Mouse (Mus musculus) hindbrain, embryonic 11.5 days (tissue): ENCODE measurements around the gene Ptges3l. TPM values are rescaled to one million over a fixed set of nuclear protein-coding genes. Genes with fewer than 3 reads are reported as not detected.

Source experiments
- ATAC-seq: fragments of 200-750 bp; cut with Nextera tagmentation; 2 replicates; pipeline ENCODE4 v1.8.0; 2017; ENCODE audit warnings: mild to moderate bottlenecking, moderate TSS enrichment, moderate library complexity; ENCODE audit not compliant: low FRiP score
- DNase-seq: peaks from one replicate; pipeline ENCODE4 v3.0.0-alpha.2; 2015; ENCODE audit warnings: low spot score
- H3K27ac ChIP-seq: fragments of 300-500 bp; sonication (generic); 2 replicates; pipeline ENCODE4 v1.5.1; 2014; ENCODE audit warnings: mild to moderate bottlenecking, low read depth, low read length
- H3K27me3 ChIP-seq: fragments of 300-500 bp; sonication (generic); 2 replicates; pipeline ENCODE4 v1.6.1; 2014; ENCODE audit warnings: mild to moderate bottlenecking, low read length, moderate library complexity, mixed read lengths; ENCODE audit not compliant: control insufficient read depth, insufficient read depth
- H3K36me3 ChIP-seq: fragments of 300-500 bp; sonication (generic); 2 replicates; pipeline ENCODE4 v1.6.1; 2014; ENCODE audit warnings: mild to moderate bottlenecking, low read length, moderate library complexity, mixed read lengths; ENCODE audit not compliant: control insufficient read depth, insufficient read depth
- H3K4me1 ChIP-seq: fragments of 300-500 bp; sonication (generic); replicated peaks from 2 replicates; pipeline ENCODE4 v1.6.1; 2014; ENCODE audit warnings: low read length, mixed read lengths; ENCODE audit not compliant: control insufficient read depth, insufficient read depth
- H3K4me2 ChIP-seq: fragments of 300-500 bp; sonication (generic); replicated peaks from 2 replicates; pipeline ENCODE4 v1.6.1; 2014; ENCODE audit warnings: mild to moderate bottlenecking, low read depth, low read length
- H3K4me3 ChIP-seq: fragments of 300-500 bp; sonication (generic); 2 replicates; pipeline ENCODE4 v1.5.1; 2014; ENCODE audit warnings: low read depth, low read length
- H3K9ac ChIP-seq: fragments of 300-500 bp; sonication (generic); 2 replicates; pipeline ENCODE4 v1.6.1; 2014; ENCODE audit warnings: low read depth, low read length
- H3K9me3 ChIP-seq: fragments of 300-500 bp; sonication (generic); 2 replicates; pipeline ENCODE4 v1.6.1; 2016; ENCODE audit warnings: low read length; ENCODE audit not compliant: control insufficient read depth
- WGBS: fragments of 180-500 bp; shearing (Covaris S2); extraction: QIAGEN DNeasy Blood & Tissue Kit; methylation state at CpG from one replicate; pipeline ENCODE4 v1.1.7; 2014; 5-methylcytosine and 5-hydroxymethylcytosine counted together
- polyA plus RNA-seq: library from polyadenylated mRNA; unstranded; fragments of >200 nt; fragmentation: Nextera tagmentation; extraction: Ambion mirVana; gene quantifications from 2 replicates; pipeline ENCODE4 v1.2.1, GENCODE M21; 2014

The Ptges3l gene
- polyA plus RNA-seq, 1 experiment from 2014 or later: 3.1 TPM

DNA sequence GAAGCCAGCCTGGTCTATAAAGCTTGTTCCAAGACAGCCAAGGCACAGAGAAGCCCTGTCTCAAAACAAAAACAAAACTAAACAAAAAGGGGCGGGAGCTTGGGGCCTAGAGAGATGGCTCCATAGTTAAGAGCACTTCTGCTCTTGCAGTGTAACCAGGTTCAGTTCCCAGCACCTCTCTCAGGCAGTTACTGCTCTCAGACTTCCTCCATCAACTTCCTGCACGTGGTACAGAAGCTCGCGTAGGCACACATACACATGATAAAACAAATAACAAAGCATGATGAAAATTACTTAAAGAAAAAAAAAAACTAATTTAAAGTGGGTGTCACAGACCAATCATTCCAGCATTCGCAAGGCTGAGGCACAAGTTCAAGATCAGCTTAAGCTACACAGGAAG, 5.0 kb downstream of the Ptges3l start:
- ATAC-seq: no peak
- no peak for DNase-seq
- H3K9me3 ChIP-seq: no peaks in the 10 kb centered on the region
- H3K36me3 ChIP-seq: no peaks in the 10 kb centered on the region
- no peak overlapping the region for H3K4me3 ChIP-seq
- no peak overlapping the region for H3K9ac ChIP-seq
- no peak overlapping the region for H3K27ac ChIP-seq
- 90% methylated on average over 5 of the region's 5 CpGs for WGBS
- H3K27me3 ChIP-seq: no peaks in the 10 kb centered on the region
- H3K4me1 ChIP-seq: peaks cover 2% of the 10 kb centered on the region; the same call in 1 of the 2 replicates
- no peak overlapping the region for H3K4me2 ChIP-seq

DNA sequence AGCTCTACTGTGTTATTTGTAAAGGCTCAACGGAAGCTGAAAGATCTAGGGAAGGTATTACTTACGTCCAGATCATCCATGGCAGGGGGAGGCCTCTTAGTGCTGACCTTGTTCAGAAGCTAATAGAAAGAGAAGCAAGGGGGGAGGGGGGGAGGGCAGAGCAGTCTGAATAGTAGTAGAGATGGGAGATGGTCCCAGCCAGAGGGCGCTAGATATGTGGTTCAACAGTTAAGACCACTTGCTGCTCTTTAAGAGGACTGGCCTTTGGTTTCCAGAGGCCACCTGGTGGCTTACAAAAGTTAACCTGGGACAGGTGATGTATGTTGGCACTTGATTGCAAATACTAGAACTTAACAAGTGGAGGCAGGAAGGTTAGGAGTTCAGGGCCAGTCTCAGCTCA, 5.5 kb downstream of the Ptges3l start:
- Histone ChIP-seq H3K4me2 (no peak overlapping the region), H3K27me3 (no peaks in the 10 kb centered on the region), H3K9me3 (no peaks in the 10 kb centered on the region), H3K4me1 (peaks cover 2% of the 10 kb centered on the region; the same call in 1 of the 2 replicates), H3K9ac (no peak overlapping the region), H3K4me3 (no peak overlapping the region), H3K27ac (no peak overlapping the region), H3K36me3 (no peaks in the 10 kb centered on the region)
- ATAC-seq (no peak), DNase-seq (no peak)
- WGBS: 15% methylated on average over 3 of the region's 3 CpGs

- Histone ChIP-seq H3K27ac (no peak overlapping the region), H3K9ac (no peak overlapping the region), H3K4me3 (no peak overlapping the region), H3K4me2 (no peak overlapping the region), H3K36me3 (no peaks in the 10 kb centered on the region), H3K4me1 (no peaks in the 10 kb centered on the region), H3K27me3 (no peaks in the 10 kb centered on the region), H3K9me3 (no peaks in the 10 kb centered on the region)
- WGBS: 59% methylated on average over 6 of the region's 6 CpGs
- ATAC-seq: no peak
- DNase-seq: no peak
These were observed 6.1 kb downstream of the Ptges3l start for GRCm38 (mm10) chr11:101418991-101419390.

DNA sequence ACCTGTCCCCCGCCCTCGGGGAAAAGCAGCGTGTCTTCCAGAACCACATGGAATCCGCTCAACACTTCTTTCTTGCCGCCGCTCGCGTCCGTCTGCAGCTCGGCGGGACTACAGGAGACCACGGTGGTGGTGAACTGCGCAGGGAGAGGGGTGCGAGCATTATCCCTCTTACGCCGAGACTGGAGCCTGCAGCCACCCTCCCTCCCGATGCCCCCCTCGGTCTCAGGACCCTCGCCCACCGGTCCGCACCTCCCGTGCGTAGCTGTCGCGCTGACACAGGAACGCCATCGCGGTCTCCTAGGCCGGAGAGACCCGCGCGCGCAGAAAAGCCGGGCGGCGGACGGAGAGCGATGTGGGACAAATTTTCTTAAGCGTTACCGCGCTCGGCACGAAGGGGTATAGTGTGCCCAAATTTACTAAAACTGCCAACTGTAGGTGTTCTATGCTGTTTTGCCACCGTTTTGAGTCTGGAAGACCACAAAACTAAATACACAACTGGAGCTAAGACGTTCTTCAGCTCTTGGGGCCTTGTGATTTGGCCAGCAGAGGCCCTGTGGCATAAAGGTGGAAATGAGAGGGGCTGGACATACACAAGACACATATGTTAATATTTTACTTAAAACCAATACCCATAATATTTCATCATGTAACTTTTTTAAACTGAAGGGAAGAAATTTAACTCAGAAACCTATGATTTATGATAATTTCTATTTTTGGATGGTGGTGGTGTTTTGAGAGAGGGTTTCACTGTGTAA, 7.9 kb downstream of the Ptges3l start, which contains the start of gene Aarsd1:
Aarsd1 (minus strand) TSS at position 515 of the 755 bp plus-strand sequence.
- ATAC-seq (peak; percentile 68), DNase-seq (peak; percentile 93)
- Histone ChIP-seq H3K4me2 (peak within 1 kb of the TSS; percentile 77), H3K36me3 (no peaks in the 10 kb centered on the region), H3K9ac (peak within 1 kb of the TSS; percentile 90), H3K4me1 (no peaks in the 10 kb centered on the region), H3K4me3 (peak within 1 kb of the TSS; percentile 86), H3K9me3 (no peaks in the 10 kb centered on the region), H3K27ac (peak within 1 kb of the TSS; percentile 55), H3K27me3 (no peaks in the 10 kb centered on the region)
- WGBS: 0% methylated on average over 45 of the region's 45 CpGs

- Histone ChIP-seq H3K27me3 (no peaks in the 10 kb centered on the region), H3K4me2 (peak overlapping the region; percentile 77), H3K36me3 (no peaks in the 10 kb centered on the region), H3K4me3 (peak overlapping the region; percentile 86), H3K9me3 (no peaks in the 10 kb centered on the region), H3K27ac (peak overlapping the region; percentile 55; the same call in 1 of the 2 replicates), H3K9ac (peak overlapping the region; percentile 90), H3K4me1 (no peaks in the 10 kb centered on the region)
- ATAC-seq (peak; percentile 49), DNase-seq (peak; percentile 14)
- WGBS: 4% methylated on average over 11 of the region's 11 CpGs
These were observed 8.6 kb downstream of the Ptges3l start for GRCm38 (mm10) chr11:101416433-101417100.

GRCm38 (mm10) chr11:101415306-101415705, 9.8 kb downstream of the Ptges3l start:
- Histone ChIP-seq H3K36me3 (no peaks in the 10 kb centered on the region), H3K4me2 (no peak overlapping the region), H3K4me1 (no peaks in the 10 kb centered on the region), H3K4me3 (no peak overlapping the region), H3K9ac (no peak overlapping the region), H3K27ac (no peak overlapping the region), H3K27me3 (no peaks in the 10 kb centered on the region), H3K9me3 (no peaks in the 10 kb centered on the region)
- WGBS: 91% methylated on average over 2 of the region's 2 CpGs
- ATAC-seq: no peak
- DNase-seq: no peak

DNA sequence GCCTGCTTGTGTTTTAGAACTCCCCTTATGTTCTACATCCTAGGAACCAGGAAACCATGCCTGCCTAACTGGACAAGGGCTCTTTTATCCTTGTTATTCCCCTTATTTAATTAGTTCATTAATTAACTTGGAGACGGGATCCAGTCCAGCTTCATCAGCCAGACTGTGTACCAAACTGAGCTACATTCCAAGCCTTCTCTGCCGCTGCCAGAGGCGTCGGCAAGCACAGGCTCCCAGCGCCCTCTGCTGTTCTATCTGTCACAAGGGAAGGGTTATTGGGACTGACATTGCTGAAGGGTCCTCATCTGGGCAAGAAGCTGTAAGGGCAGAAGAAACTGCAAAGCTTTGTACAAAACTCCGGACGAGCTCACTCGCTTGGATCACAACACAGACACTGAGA, 30.0 kb downstream of the Ptges3l start:
- no peaks in the 10 kb centered on the region for H3K4me1 ChIP-seq
- no peak for ATAC-seq
- H3K4me3 ChIP-seq: no peak overlapping the region
- H3K4me2 ChIP-seq: no peak overlapping the region
- DNase-seq: peak; percentile 79
- no peaks in the 10 kb centered on the region for H3K36me3 ChIP-seq
- H3K9ac ChIP-seq: no peak overlapping the region
- 10% methylated on average over 8 of the region's 8 CpGs for WGBS
- no peaks in the 10 kb centered on the region for H3K27me3 ChIP-seq
- no peak overlapping the region for H3K27ac ChIP-seq
- no peaks in the 10 kb centered on the region for H3K9me3 ChIP-seq

- ATAC-seq: no peak
- no peak overlapping the region for H3K4me2 ChIP-seq
- no peak overlapping the region for H3K4me3 ChIP-seq
- no peaks in the 10 kb centered on the region for H3K36me3 ChIP-seq
- H3K9ac ChIP-seq: no peak overlapping the region
- no peaks in the 10 kb centered on the region for H3K4me1 ChIP-seq
- 13% methylated on average over 4 of the region's 4 CpGs for WGBS
- no peak overlapping the region for H3K27ac ChIP-seq
- DNase-seq: peak; percentile 7
- no peaks in the 10 kb centered on the region for H3K9me3 ChIP-seq
- H3K27me3 ChIP-seq: no peaks in the 10 kb centered on the region
These were observed 43.3 kb downstream of the Ptges3l start for GRCm38 (mm10) chr11:101381817-101382216.

DNA sequence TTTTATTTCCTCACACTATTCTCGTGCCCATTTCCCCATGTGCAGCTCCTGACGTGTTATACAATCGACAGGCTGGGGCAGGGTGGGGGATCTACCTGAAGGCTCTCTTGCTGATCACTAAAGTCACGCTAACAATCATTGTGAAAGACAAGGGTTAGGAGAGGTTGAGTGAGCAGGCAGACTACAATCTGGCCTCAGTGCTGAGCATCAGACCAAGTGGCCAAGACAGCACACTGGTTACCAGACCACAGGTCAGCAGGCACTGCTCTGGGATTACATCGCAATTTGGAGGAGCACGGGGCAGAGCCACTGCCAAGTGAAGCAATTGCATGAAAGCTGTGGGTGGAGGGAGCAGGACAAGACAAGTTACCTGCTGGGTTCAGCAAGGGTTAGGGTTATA, 46.2 kb downstream of the Ptges3l start:
- H3K9me3 ChIP-seq: no peaks in the 10 kb centered on the region
- no peak overlapping the region for H3K4me3 ChIP-seq
- no peaks in the 10 kb centered on the region for H3K4me1 ChIP-seq
- DNase-seq (no peak), ATAC-seq (no peak)
- no peak overlapping the region for H3K4me2 ChIP-seq
- no peak overlapping the region for H3K27ac ChIP-seq
- WGBS: 88% methylated on average over 6 of the region's 6 CpGs
- H3K27me3 ChIP-seq: no peaks in the 10 kb centered on the region
- no peak overlapping the region for H3K9ac ChIP-seq
- H3K36me3 ChIP-seq: no peaks in the 10 kb centered on the region
